Mouse (Mus musculus) stomach, postnatal 0 days (tissue): Measurements from ENCODE around the gene Tcf7.

Experiments
- CTCF ChIP-seq: IDR thresholded peaks from 2 replicates; pipeline ENCODE4 v1.5.1; 2016; ENCODE audit warnings: antibody characterized with exemption, low read depth, mild to moderate bottlenecking, moderate library complexity
- EP300 ChIP-seq: optimal IDR thresholded peaks from 2 replicates; pipeline ENCODE3; 2016; ENCODE audit warnings: antibody characterized with exemption

DNA sequence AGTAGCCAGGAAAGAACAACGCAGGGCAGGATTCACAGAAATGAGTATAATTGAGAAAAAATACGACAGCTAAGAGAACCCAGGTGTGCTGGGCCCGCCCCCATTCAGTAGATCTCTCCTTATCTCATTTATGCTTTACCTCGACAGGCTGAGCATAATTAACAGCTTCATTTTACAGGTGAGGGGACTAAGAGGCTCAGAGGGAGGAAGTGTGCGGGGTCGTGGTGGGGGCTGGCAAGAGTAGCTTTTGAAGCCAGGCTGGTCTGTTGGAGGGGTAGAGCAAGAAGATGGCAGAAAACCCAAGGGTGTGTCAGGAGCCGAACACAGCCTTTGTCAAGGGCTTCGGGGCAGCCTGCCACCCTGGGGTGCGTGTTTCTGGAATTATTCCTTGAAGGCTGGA, 16.1 kb upstream of the Tcf7 start:
- TF ChIP-seq CTCF (no peak), EP300 (no peak)
